Mouse (Mus musculus) heart, adult 11 months (tissue): ENCODE data around the gene Tmem260.
"Not testable (repeated sequence)": the region's sequence is repeated elsewhere in the genome, so short reads cannot be mapped to it uniquely, and the experiment has no call there.

ENCODE experiments used
- DNase-seq: peaks from one replicate; pipeline ENCODE4 v3.0.0; 2022

The Tmem260 gene

GRCm38 (mm10) chr14:48445984-48446683 lies at the start of gene Tmem260:
Gene Tmem260 (plus strand): TSS chr14:48446124.
- DNase-seq = peak; percentile 99

GRCm38 (mm10) chr14:48406086-48406485 lies 39.8 kb upstream of the Tmem260 start:
- peak; percentile 63 for DNase-seq

DNA sequence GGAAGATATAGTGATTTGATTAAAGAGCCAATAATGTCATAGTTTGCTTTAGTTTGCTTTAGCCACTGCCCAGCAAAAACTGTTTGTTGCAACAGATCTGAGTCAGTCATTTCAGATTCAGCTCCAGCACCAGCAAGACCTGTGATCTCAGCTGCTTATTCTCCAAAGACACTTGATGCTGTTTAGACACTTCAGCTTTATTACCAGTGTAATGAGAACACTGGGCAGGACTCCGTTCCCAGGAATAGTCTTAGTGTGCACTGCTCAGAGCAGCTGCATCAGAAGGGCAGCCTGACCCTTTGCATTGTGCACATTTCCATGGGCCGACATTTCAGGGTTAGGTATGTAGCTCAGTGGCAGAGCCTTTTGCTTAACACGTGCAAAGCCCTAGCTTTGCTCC lies 28.9 kb upstream of the Tmem260 start:
- peak; percentile 34 for DNase-seq

DNA sequence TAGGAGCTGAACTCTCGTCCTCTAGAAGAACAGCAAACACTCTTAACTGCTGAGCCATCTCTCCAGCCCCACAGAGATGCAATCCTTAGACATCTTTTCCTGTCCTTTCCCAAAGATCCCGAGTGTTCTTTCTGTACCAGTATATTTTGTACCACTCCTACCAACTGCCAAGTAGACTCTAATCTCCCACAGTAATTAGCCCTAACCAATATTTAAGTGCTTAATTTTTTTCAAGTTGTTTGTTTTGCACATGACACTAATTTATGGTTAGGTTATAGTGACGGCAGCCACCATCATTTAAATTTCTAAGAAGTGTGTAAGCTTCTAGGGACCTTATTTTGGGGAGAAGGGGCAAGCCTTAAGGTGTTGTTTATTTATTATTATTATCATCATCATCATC lies 27.7 kb upstream of the Tmem260 start:
- peak; percentile 54 for DNase-seq

- peak; percentile 24 for DNase-seq
Measured at GRCm38 (mm10) chr14:48418672-48419071, 27.3 kb upstream of the Tmem260 start.

GRCm38 (mm10) chr14:48421476-48421875 lies 24.4 kb upstream of the Tmem260 start:
- peak; percentile 79 for DNase-seq

GRCm38 (mm10) chr14:48421996-48422395 lies 23.9 kb upstream of the Tmem260 start:
- DNase-seq = peak; percentile 94

DNA sequence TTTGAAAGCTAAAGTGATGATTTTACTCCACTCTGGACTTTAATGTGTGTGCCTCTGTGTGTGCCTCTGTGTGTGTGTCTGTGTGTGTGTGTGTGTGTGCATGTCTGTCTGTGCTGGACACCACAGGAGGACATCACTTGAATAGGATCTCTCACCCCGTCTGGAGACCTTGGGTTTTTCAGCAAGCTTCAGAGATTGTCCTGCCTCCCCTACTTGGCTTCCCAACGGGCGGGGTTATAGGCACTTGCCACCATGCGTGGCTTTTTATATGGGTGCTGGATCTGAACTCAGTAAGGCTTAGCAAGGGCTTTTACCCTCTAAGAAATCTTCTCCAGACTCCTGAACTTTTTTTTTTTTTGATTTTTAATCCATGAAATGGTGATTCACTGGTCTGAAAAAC lies 23.5 kb upstream of the Tmem260 start:
- DNase-seq = no peak

DNA sequence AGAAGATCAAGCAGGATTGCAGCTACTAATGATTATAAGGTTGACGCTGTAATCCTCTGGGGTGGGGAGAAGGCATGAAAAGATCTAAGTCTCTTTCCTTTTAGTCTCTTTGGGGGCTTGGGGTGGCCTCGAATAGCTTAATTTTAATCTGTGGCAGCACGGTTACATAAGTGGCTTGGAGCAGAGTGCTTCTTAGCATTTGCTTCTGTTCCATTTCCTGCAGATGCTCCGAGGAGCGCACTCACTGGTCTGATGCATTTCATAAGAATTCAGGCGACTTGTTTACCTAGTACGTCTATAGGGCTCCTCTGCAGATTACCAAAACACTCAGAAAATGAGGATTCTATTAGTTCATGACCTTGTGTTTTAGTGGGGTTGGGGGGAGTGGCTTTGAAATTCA lies 23.0 kb upstream of the Tmem260 start:
- DNase-seq = peak; percentile 54

DNA sequence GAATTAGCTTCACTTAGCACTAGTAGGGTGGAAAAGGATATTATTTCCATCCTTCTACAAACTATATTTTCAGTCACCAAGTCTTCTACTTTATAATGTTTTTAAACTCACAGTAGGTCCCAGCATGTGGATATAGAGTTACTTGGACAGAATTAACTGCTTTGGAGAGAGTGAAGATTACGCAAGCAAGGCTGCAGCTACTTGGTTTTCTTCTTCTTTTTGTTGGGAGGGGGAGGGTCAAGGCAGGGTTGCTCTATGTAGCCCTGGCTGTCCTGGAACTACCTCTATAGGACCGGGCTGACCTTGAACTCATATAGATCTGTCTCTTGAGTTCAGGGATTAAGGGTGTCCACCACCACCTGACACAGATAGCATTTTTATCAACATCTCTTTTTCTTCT lies 13.9 kb upstream of the Tmem260 start:
- DNase-seq = no peak

DNA sequence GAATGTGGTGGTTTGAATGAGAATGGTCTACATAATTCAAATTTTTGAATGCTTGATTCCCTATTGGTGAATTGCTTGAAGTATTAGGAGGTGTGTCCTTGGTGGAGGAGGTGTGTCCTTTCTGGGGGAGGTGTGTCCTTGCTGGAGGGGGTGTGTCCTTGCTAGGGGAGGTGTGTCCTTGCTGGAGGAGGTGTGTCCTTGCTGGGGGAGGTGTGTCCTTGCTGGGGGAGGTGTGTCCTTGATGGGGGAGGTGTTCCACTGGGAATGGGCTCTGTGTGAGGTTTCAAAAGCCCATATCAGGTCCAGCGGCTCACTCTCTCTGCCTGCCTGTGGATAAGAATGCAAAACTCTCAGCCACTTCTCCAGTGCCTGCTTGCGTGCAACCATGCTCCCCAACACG lies 2.1 kb upstream of the Tmem260 start:
- DNase-seq = no peak

GRCm38 (mm10) chr14:48451966-48452407 lies 6.1 kb downstream of the Tmem260 start:
- no peak for DNase-seq

GRCm38 (mm10) chr14:48453411-48453810 lies 7.5 kb downstream of the Tmem260 start:
- no peak for DNase-seq

DNA sequence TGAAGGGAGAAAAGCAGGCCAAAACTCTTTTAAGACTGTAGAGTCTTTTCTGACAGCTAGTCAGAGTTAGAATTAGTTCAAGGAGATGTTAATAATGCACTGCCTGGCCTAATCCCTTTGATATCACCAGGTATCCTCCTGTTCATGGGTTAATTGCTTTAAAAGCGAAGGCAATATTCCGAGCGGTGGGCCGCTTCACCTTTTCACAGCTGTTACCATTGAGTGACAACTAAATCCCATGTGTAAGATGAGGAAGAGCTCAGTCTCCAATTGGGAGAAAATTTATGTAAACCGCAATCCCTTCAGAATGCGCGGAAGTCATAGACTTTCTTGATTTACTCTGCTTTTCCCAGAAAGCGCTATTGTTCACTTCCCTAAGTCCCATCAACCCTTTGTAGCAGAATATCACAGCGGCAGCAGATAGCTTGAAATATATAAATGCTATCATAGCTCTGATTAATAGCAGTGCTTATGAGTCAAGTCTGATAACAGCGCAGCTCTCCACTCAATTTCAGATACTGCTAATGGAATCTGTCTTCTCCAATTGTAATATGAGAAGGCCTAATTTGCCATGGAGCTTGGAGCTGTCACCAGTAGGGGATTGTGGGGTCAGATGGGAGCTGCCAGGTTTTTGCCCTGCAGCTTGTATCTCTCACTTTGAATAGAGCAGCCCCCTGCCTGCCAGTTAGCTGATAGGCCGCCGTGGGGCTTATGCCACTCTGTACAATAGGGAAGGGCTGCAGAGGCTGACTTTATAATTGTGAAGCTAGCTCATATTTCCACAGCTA lies 10.6 kb downstream of the Tmem260 start:
- no peak for DNase-seq

- DNase-seq = no peak
Measured at GRCm38 (mm10) chr14:48457288-48457938, 11.5 kb downstream of the Tmem260 start.

DNA sequence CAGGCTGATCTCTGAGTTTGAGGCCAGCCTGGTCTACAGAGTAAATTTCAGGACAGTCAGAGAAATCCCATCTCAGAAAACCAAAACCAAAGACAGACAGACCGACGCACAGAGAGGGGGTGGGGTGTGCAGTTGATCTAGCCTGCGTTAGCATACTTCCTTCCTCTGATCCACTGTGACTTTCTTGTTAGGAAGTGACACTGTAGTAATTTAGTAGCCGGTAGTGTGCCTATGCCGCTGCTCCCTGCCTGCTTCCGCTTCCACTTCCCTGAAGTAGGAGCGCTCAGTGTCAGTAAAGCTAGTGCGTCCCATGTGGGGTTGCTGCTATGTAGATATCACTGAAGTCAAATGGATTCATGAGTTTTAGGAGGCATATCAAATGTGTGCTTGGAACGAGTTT lies 13.0 kb downstream of the Tmem260 start:
- DNase-seq = peak; percentile 96

DNA sequence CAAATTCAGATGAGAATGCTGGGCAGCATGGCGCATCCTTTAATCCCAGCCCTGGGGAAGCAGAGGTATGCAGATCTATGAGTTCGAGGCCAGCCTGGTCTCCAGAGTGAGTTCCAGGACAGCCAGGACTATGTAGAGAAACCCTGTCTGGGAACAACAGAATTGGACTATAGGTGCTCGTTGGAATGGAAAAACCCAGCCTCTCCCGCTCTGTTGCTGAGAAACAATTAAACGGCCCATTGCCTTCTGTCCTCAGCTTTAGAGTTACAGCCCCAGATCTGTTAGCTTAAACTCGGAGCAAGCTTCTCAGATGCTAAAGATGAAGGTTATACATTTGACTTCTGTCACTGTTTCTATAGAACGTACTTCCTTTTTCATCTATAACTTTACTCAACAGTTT lies 22.4 kb downstream of the Tmem260 start:
- DNase-seq = no peak

- no peak for DNase-seq
Measured at GRCm38 (mm10) chr14:48470742-48471487, 25.0 kb downstream of the Tmem260 start.

DNA sequence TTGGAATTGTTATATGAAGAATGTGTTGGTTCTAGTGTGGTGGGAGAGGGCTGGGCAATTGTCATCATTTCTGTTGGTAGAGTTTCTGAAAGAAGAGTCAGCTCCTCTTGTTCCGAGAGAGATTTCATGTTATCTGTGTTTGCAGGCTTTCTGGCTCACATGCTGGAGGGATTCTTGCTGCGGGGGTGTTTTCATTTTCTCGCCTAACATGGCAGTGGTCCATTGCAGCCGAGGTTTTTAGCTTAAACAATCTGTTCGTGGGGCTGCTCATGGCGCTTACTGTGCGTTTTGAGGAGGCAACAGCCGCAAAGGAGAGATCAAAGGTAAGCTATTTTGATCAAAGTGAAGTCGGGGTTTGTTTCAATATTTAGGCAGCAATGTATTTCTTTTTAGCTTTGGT lies 26.3 kb downstream of the Tmem260 start:
- DNase-seq = no peak

DNA sequence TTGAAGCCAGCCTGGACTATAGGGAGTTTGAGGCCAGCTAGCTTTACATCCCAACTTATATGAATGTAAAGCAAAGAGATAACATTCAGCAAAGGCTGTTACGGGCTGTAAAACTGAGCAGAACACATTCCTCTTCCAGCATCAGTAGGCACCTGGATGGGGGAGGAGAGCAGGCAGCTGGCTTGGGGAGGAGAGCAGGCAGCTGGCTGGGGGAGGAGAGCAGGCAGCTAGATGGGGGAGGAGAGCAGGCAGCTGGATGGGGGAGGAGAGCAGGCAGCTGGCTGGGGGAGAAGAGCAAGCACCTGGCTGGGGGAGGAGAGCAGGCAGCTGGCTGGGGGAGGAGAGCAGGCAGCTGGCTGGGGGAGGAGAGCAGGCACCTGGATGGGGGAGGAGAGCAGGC lies 29.4 kb downstream of the Tmem260 start:
- DNase-seq = peak; percentile 55

DNA sequence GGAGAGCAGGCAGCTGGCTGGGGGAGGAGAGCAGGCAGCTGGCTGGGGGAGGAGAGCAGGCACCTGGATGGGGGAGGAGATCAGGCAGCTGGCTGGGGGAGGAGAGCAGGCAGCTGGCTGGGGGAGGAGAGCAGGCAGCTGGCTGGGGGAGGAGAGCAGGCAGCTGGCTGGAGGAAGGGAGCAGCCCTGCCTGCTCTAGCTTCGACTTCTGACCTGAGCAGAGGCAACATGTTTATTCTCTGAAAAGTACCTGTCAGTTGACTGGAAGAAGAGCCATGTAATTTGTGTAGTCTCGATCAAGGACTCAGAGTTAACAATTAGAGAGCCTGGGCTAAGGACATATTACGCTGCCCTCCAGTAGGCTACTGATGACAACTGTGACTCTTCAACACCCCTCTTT lies 29.9 kb downstream of the Tmem260 start:
- not testable (repeated sequence) for DNase-seq

DNA sequence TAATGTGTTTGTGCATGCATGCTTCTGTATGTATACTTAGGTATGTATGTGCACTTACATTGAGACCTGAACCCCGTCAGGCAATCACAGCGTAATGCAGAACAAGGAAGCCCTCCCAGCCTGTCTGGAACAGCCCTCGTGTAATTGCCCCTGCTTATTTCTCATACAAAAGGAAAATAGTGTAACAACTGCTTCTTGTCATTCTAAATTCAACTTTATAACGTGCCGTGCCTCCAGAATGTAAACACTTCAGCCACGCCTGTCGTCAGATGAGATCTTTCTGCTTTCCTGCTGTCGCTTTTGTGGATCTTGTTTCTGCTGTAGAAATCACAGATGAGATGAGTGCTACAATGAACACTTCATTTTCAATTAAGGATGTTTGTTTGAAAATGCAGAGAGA lies 30.4 kb downstream of the Tmem260 start:
- DNase-seq = no peak

- no peak for DNase-seq
Measured at GRCm38 (mm10) chr14:48481591-48481990, 35.7 kb downstream of the Tmem260 start.
